Mouse (Mus musculus) naive thymus-derived CD4-positive, alpha-beta T cell, adult 5 months (primary cell): Measurements from ENCODE around the gene Trappc12. TPM values are rescaled to one million over a fixed set of nuclear protein-coding genes. Genes with fewer than 3 reads are reported as not detected.

Experiments
- polyA plus RNA-seq: library from polyadenylated mRNA; unstranded; fragments of 100-300 nt; shearing (Covaris generic); gene quantifications from one replicate; pipeline ENCODE4 v1.2.1, GENCODE M21; 2017

The Trappc12 gene
- polyA plus RNA-seq, result 81.0 TPM

GRCm38 (mm10) chr12:28750021-28750633, at the start of gene Trappc12:
Gene Trappc12, minus strand, starts transcription at chr12:28750472.

GRCm38 (mm10) chr12:28751508-28752263, 1.4 kb upstream of the Trappc12 start, which contains the start of gene Eipr1:
Gene Eipr1, plus strand, starts transcription at chr12:28751803.

GRCm38 (mm10) chr12:28675121-28675924, 74.9 kb downstream of the Trappc12 start, which contains the start of gene Adi1:
Gene Adi1, plus strand, starts transcription at chr12:28675231.

GRCm38 (mm10) chr12:28649141-28650110, 100.8 kb downstream of the Trappc12 start, which contains the start of gene Rnaseh1:
Gene Rnaseh1, plus strand, starts transcription at chr12:28649602.

Other genes starting within 250 kb of the Trappc12 start
- gene Dcdc2c, start 198.1 kb downstream of the Trappc12 start, polyA plus RNA-seq, result not detected
- gene Allc, start 167.9 kb downstream of the Trappc12 start, polyA plus RNA-seq, result not detected
- not detected for gene Colec11, start 127.1 kb downstream of the Trappc12 start, polyA plus RNA-seq
- gene Rps7, start 114.5 kb downstream of the Trappc12 start, polyA plus RNA-seq, result 1,183 TPM
- 30.8 TPM for gene Rnaseh1, start 100.9 kb downstream of the Trappc12 start, polyA plus RNA-seq
- gene Adi1, start 75.2 kb downstream of the Trappc12 start, polyA plus RNA-seq, result 88.6 TPM
- 54.7 TPM for gene Eipr1, start 1.3 kb upstream of the Trappc12 start, polyA plus RNA-seq